Mouse (Mus musculus) left cerebral cortex, adult 18-20 months (tissue): ENCODE data around the gene Olfr1535. TPM values are rescaled to one million over a fixed set of nuclear protein-coding genes. Genes with fewer than 3 reads are reported as not detected.

ENCODE experiments used
- DNase-seq, 2 experiments: peaks; one replicate each; pipeline ENCODE4 v3.0.0; 2021 to 2022; ENCODE audit warnings: low spot score in 2 of 2, mixed read lengths in 1 of 2
- long read RNA-seq, 2 experiments: library from polyadenylated mRNA; stranded (forward); transcript quantifications; one replicate each; pipeline ENCODE4 v2.0.0; 2021
- total RNA-seq, 2 experiments: library from RNA; stranded (reverse); gene quantifications; 2 replicates each; pipeline ENCODE4 v1.2.3; 2021

The Olfr1535 gene
- total RNA-seq: not detected
- long read RNA-seq, experiment 1: 0 reads
- long read RNA-seq, experiment 2: 0 reads

DNA sequence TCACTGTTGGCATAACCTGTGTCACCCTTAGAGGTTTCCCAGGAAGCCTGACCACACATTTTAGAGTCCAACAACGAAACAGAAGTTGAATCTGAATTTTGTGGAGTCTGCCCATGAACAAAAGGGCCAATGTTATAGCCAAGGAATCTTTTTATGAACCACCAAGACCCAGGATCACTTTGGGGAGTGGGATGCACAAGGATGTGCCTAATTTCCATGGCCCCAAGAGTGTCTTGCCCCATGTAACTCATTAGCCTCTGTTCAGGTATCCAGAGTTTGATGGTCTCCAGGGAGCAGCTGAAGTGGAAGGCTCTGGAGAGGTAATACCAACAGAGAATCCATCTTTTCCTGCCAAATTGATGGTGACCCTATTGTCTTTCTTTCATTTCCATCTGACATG is at the start of gene Olfr1535:
Gene Olfr1535, minus strand, starts transcription at position 101 of the 400 bp plus-strand sequence.
- DNase-seq: no peak

DNA sequence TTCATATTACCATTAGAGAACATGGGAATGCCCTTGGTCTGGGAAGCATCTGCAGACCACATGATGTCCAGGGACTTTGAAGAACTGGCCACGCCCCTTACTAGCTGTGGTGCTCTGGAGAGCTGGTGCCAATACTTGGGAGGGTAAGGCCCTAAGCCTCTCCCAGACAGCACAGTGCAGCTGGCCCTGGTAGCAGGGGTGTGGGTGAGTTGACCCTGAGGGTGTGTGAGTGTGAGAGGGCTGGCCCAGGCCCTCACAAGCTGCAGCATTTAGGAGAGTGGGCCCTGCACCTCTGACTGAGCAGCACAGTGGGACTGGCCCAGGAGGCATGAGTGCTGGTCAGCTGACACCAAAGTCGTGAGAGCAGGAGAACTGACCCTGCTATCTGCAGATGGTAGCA is 31.9 kb upstream of the Olfr1535 start:
- DNase-seq: no peak

DNA sequence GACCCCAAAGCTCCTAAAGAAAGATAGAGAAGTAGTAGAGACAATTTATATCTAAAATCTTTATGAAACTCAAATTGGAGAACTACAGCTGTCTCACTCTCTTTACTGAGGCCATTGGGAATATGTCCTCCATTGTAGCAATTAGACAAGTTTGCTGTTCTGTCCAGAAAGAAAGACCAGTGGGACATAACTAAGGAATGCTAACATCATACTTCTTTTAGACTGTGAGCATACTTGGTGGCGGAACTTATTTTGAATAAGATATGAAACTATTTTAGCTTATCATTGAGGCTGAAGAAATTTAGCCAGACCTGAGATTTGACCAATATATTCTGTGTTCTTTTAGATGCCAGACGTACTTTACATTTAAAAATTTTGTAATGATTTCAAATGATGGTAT is 22.0 kb upstream of the Olfr1535 start, which contains the start of gene Olfr1364:
Gene Olfr1364, minus strand, starts transcription at position 101 of the 400 bp plus-strand sequence.
- DNase-seq: no peak

DNA sequence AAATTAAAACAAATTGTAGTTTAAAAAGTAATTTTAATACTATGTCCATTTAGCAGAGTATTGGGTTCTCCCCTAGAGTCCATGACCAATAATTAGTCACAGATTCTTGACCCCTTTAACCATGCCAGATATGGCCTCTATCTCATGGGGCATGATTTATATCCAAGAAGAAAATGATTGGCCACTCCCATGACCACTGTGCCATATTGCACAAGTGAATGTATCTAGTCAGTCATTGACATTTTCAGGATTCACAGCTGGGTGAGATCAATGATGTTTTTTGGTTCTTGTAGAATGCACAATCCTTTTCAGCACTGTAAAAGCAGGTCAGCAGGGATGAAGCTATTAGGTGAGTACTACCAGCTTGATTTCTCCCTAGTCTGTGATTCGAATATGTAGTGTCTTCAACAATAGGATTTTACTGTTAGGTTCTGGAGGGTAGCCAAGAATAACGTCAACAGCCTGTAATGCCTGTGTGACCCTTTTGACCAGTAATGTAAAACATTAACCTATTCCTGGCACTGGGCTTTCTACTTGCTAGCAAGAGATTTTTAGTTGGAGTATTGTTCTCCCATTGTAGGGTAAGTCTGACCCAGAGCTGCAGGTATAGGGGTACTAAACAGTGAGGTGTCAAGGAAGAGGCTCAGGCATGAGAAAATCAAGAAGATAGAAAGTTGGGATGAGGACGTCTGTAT is 9.1 kb downstream of the Olfr1535 start:
- DNase-seq: no peak

DNA sequence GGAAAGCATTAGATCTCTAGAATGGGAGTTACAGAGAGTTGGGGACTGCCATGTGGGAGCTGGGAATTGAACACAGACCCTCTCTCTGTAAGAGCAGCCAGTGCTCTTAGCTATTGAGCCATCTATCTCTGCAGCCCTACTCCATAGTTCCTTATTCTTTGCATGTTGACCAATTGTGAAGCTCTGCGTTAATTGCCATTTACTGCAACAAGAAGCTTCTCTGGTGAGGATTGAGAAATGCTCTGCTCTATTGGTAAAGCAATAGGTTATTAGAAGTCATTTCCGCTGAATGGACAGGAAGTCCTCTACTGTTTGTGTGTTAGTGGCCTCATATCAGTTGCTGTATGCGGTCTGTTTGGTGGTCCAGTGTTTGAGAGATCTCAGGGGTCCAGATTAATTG is 10.2 kb downstream of the Olfr1535 start:
- DNase-seq: no peak

DNA sequence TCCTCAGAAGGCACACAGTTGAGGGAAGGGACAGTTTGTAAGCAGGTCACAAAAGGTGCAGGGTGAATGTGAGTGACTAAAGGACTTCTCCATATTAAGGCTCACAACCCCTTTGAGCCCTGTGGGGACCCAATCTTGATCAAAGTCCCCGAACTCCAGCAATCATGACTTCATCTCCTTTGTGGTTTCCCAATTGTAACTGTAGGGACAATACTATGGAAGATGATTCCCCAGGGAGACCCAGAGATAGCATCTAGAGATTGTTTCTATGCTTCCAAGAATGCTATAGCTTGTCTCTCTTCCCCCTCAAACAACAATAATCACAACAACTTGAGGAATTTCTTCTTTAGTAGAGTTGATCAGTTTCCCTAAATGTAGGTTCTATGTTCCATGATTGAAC is 17.0 kb downstream of the Olfr1535 start, which contains the start of gene Olfr1366:
Gene Olfr1366, minus strand, starts transcription at position 101 of the 400 bp plus-strand sequence.
- no peak for DNase-seq

DNA sequence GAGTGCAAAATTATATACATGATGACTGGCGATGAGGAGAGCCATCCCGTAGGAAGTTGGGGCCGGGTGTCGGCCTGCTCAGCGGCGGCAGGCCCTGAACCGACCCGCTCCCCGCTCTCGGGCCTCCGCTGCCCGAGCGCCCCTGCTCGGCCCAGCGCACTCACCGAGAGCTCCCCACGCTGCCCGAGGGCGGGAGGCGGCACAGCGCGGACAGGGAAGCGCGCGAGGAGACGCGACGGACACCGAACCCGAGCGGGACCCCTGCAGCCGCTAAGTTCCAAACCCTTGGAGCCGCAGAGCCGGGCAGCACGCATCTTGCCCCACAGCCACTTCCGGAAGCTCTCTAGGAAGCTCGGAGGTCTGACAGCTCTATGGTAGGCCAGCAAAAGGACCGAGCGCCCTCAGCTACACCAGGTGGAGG is 28.9 kb downstream of the Olfr1535 start, which contains the start of gene Zkscan8:
Gene Zkscan8, minus strand, starts transcription at position 340 of the 421 bp plus-strand sequence.
- DNase-seq: peak; percentile 85 to 88

DNA sequence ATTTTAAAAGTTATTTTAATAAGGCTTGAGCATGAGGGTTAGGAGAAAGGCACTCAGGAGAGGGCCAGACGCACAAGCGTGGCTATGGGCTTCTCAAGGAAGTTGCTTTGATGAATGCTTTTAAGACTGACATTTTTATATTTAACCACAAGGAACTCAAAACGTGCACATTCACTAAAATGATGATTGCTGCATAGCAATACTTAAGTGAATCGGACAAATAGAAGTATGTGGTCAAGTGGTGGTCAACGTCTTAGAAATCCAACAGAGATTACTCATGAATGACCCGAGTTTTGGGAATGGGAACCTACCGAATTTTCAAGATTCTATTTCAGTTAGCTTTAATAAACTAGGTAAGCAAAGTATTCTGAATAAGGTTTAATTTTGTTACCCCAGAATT is 29.6 kb downstream of the Olfr1535 start:
- no peak for DNase-seq

DNA sequence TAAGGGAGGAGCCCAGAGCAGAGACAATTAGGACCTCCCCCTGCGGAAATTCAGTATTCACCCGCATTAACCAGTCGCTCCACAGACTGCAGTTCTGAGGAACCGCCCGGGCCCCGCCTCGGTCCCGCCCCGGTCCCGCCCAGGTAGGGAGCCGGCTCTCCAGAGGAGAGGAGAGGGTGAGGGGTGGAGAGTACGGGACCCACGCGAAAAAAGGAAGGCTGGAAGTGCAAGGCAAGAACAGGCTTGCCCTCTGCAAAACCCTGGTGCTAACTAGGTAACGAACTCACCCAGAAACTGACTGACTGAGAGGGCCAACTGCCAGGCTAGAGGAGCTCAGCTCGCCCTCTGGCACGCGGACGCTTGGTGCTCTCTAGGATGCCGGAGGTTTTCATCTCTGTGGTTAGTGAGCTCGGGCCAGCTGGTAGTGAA is 53.5 kb downstream of the Olfr1535 start:
- peak; percentile 67 to 80 for DNase-seq

Other genes with a start within 250 kb of the Olfr1535 start
- under 1 TPM; 0.33 to 0.37 TPM for gene Gpx6, start 247.8 kb downstream of the Olfr1535 start, total RNA-seq
- gene Olfr1367, start 213.0 kb downstream of the Olfr1535 start, total RNA-seq: not detected
- gene Zscan12, start 197.1 kb downstream of the Olfr1535 start, total RNA-seq: 1 to 10 TPM; 8.3 to 8.9 TPM
- 10 to 100 TPM; 36.0 to 38.1 TPM for gene Zkscan3, start 157.1 kb downstream of the Olfr1535 start, total RNA-seq
- 1 to 10 TPM in 1 of 2 experiments, under 1 TPM in 1; 0.98 to 1.5 TPM for gene Pgbd1, start 118.8 kb downstream of the Olfr1535 start, total RNA-seq
- gene Zscan26, start 106.2 kb downstream of the Olfr1535 start, total RNA-seq: 10 to 100 TPM; 58.1 to 60.4 TPM
- gene Nkapl, start 91.4 kb downstream of the Olfr1535 start, total RNA-seq: under 1 TPM; 0.58 to 0.84 TPM
- 1 to 10 TPM; 5.7 to 6.4 TPM for gene Zkscan4, start 81.0 kb downstream of the Olfr1535 start, total RNA-seq
- gene Gm10065, start 80.5 kb downstream of the Olfr1535 start, total RNA-seq: not detected
- gene AK157302, start 64.7 kb downstream of the Olfr1535 start, total RNA-seq: 10 to 100 TPM; 21.6 to 25.9 TPM
- 10 to 100 TPM; 60.5 to 66.3 TPM for gene Gm11273, start 58.5 kb downstream of the Olfr1535 start, total RNA-seq
- gene Zkscan8, start 28.8 kb downstream of the Olfr1535 start, total RNA-seq: 10 to 100 TPM; 13.1 to 18.5 TPM
- gene Olfr1366, start 17.1 kb downstream of the Olfr1535 start, total RNA-seq: not detected
- gene Olfr1364, start 21.9 kb upstream of the Olfr1535 start, total RNA-seq: not detected
- gene Olfr1362, start 54.1 kb upstream of the Olfr1535 start, total RNA-seq: not detected
- not detected for gene Olfr11, start 82.6 kb upstream of the Olfr1535 start, total RNA-seq
- not detected for gene Olfr1361, start 103.5 kb upstream of the Olfr1535 start, total RNA-seq
- gene Olfr1360, start 117.5 kb upstream of the Olfr1535 start, total RNA-seq: not detected
- not detected for gene Olfr1359, start 138.2 kb upstream of the Olfr1535 start, total RNA-seq
- gene Hist1h2bl, start 156.2 kb upstream of the Olfr1535 start, total RNA-seq: 10 to 100 TPM; 20.0 to 20.4 TPM
- 10 to 100 TPM; 20.3 to 34.8 TPM for gene Hist1h2ai, start 156.5 kb upstream of the Olfr1535 start, total RNA-seq
- 10 to 100 TPM; 57.9 to 62.6 TPM for gene Hist1h3h, start 157.8 kb upstream of the Olfr1535 start, total RNA-seq
- gene Hist1h2bm, start 162.2 kb upstream of the Olfr1535 start, total RNA-seq: 1 to 10 TPM; 2.7 to 2.9 TPM
- 10 to 100 TPM; 21.0 to 22.9 TPM for gene Hist1h4j, start 175.2 kb upstream of the Olfr1535 start, total RNA-seq
- 100 to 1,000 TPM; 420 to 436 TPM for gene Hist1h4k, start 190.6 kb upstream of the Olfr1535 start, total RNA-seq
- gene Hist1h2ak, start 193.9 kb upstream of the Olfr1535 start, total RNA-seq: 10 to 100 TPM; 10.2 to 19.7 TPM
- gene Hist1h2bn, start 194.2 kb upstream of the Olfr1535 start, total RNA-seq: 1 to 10 TPM; 6.3 to 9.2 TPM
- 1 to 10 TPM; 8.4 to 9.0 TPM for gene Hist1h1b, start 220.7 kb upstream of the Olfr1535 start, total RNA-seq
- gene Hist1h3i, start 223.5 kb upstream of the Olfr1535 start, total RNA-seq: 10 to 100 TPM; 65.2 to 77.9 TPM
- 1 to 10 TPM; 1.1 to 2.8 TPM for gene Hist1h2an, start 227.3 kb upstream of the Olfr1535 start, total RNA-seq
- 1 to 10 TPM; 4.1 to 7.0 TPM for gene Hist1h2bp, start 227.6 kb upstream of the Olfr1535 start, total RNA-seq